Mouse (Mus musculus) brown adipose tissue, adult 24 weeks (tissue): ENCODE data around the gene Fam181b. TPM values are rescaled to one million over a fixed set of nuclear protein-coding genes. Genes with fewer than 3 reads are reported as not detected.

ENCODE experiments used
- H3K27ac ChIP-seq: fragments of 200-500 bp; replicated peaks from 2 replicates; pipeline ENCODE4 v1.5.1; 2012; ENCODE audit warnings: low read depth, mild to moderate bottlenecking, low read length
- H3K4me1 ChIP-seq: fragments of 200-500 bp; 2 replicates; pipeline ENCODE4 v1.6.1; 2012; ENCODE audit warnings: low read length, mixed read lengths; ENCODE audit not compliant: control insufficient read depth, insufficient read depth, insufficient read length
- H3K4me3 ChIP-seq: fragments of 200-500 bp; 2 replicates; pipeline ENCODE4 v1.5.1; 2012; ENCODE audit warnings: low read depth, mild to moderate bottlenecking, low read length, moderate library complexity; ENCODE audit not compliant: insufficient read depth
- polyA plus RNA-seq: library from polyadenylated mRNA; stranded (reverse); fragments of >200 nt; gene quantifications from 2 replicates; pipeline ENCODE4 v1.2.4, GENCODE M21; 2012; ENCODE audit not compliant: missing spikeins, insufficient read depth, insufficient read length

Gene Fam181b
- polyA plus RNA-seq, 1 experiment: 0.67 TPM

DNA sequence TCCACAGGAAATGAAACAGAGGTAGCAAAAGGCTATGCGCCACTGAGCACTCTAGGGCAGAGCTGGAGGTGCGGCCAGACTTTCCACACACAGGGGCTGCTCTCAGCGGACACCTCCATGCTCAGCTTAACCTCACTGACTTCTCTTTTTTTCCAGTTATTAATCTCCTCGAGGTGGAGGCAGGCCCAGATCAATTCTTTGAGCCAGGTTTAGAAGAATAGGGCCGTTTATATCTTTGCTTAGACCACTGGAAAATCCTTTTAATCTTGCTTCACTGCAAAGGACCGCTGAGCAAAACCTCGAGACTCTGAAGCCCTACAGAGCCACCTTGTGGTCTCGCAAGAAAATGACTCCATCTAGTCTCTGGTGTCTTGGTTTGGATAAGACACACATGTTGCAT, 15.8 kb downstream of the Fam181b start:
- no peak overlapping the region for H3K4me3 ChIP-seq
- H3K4me1 ChIP-seq: no peaks in the 10 kb centered on the region
- no peak overlapping the region for H3K27ac ChIP-seq

DNA sequence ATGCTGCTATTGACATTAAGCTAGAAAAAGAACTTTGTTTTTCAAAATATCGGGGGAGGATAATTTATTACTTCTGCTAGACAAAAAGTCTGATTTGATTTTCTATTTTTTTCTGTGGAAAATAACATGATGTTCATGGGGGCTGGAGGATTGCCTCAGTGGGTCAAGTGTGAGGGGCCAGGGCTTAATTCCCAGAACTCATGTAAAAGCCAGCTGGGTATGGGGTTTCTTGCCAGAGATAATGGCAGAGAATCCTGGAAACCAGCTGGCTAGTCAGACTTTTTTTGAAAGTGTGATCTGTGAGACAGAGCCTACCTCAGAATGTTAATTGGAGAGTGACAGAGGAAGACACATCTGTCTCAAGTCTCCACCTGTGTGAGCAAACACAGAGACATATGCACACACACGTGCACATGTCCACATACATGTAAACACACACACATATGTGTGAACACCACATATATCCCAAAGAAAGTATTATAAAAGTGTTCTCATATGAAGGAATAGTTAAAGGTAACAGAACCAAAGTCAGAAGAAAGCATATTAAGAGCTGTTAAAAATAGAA, 25.2 kb downstream of the Fam181b start:
- no peak overlapping the region for H3K27ac ChIP-seq
- H3K4me1 ChIP-seq: no peaks in the 10 kb centered on the region
- no peak overlapping the region for H3K4me3 ChIP-seq

DNA sequence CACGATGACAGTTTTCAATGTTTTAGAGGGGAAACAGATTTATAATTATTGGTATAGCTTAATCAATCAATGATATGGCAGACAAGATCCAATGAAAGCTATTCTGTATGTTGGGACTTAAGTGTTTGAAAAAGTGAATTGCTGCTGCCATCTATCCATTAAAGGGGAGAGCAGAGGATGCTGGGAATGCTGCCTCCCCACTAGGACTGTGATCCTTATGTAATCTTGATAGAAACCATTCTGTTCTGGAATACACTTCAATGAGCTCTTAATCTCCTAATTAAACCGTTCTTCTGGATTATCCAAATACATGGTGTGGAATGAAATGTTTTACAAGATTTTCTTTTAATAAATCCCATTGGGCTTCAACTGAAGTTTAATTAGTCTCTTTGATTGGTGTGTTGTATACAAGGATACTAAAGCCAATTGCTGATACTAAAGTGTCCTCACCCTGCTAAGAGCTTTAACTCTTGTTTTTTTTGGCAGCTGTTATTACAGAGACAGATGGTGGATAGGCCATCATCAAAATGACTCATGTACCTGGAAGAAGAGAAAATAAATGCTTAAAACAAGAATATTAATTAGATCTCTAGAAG, 30.8 kb downstream of the Fam181b start:
- no peak overlapping the region for H3K4me3 ChIP-seq
- no peaks in the 10 kb centered on the region for H3K4me1 ChIP-seq
- no peak overlapping the region for H3K27ac ChIP-seq

DNA sequence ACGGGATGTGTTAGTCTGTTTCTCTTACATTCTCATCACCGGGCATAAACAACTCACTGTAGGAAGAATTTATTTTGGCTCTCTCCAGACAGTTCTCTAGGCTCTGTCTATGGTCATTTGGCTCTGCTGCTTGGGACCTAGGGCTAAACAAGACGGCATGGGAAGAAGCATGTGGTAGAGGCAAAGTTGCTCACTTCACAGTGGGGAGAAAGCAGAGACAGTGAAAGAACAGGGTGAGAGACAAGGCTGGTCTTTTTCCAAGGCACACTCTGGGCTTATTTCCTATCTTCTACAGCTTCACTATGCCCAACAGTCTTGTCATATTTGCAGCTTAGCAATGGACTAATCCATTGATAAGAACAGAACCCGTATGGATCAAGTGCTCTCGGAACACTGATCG, 31.4 kb downstream of the Fam181b start:
- H3K4me1 ChIP-seq: no peaks in the 10 kb centered on the region
- H3K4me3 ChIP-seq: no peak overlapping the region
- no peak overlapping the region for H3K27ac ChIP-seq

DNA sequence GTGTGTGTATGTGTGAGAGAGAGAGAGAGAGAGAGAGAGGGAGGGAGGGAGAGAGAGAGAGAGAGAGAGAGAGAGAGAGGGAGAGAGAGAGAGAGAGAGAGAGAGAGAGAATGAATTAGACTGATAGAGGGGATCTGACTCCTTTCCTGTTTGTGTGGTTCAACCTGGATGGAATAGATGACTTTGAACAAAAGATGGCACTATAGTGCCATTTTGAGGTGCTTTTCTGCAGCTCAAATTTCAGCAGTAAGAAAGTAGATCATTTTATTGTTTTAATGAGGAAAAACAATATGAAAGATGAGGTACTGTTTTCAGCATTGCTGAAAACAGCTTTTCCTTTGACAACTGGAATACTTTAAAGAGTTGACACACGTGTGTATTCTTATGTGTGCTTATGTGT, 37.9 kb downstream of the Fam181b start:
- Histone ChIP-seq H3K27ac (no peak overlapping the region), H3K4me3 (no peak overlapping the region), H3K4me1 (no peaks in the 10 kb centered on the region)

DNA sequence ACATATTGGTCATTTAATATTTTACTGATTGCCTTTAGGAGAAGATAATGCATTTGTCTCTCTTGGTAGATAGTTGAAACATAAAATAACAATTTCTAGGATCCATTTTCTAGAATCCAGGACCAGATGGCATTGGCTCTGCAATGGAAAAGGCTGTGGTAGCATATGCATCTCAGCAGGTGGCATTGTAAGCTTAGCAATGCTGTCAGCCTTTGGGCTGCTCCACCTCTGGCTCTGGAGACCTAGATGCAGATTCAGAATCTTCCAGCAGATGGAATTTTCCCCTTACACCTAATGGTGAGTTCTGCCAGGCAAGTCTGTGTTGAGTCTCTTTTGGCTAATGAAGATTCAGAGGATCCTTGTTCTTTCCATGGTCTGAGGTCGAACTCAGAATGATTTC, 44.3 kb downstream of the Fam181b start:
- no peak overlapping the region for H3K27ac ChIP-seq
- H3K4me1 ChIP-seq: no peaks in the 10 kb centered on the region
- H3K4me3 ChIP-seq: no peak overlapping the region

Other genes with a start within 250 kb of the Fam181b start
- not detected in 2 replicates for gene Ddias, start 205.6 kb upstream of the Fam181b start, polyA plus RNA-seq
- gene Prcp, start 205.4 kb upstream of the Fam181b start, polyA plus RNA-seq: 11.4 and 11.9 TPM in 2 replicates